Mouse (Mus musculus) neural tube, embryonic 12.5 days (tissue): ENCODE data around the gene Marc2. TPM values are rescaled to one million over a fixed set of nuclear protein-coding genes. Genes with fewer than 3 reads are reported as not detected.

ENCODE experiments used
- ATAC-seq: fragments of 200-750 bp; cut with Nextera tagmentation; 2 replicates; pipeline ENCODE4 v1.8.0; 2017; ENCODE audit warnings: low read depth, mild to moderate bottlenecking, moderate TSS enrichment, moderate library complexity; ENCODE audit not compliant: low FRiP score
- H3K27ac ChIP-seq: fragments of 300-500 bp; sonication (generic); 2 replicates; pipeline ENCODE4 v1.5.1; 2016
- H3K27me3 ChIP-seq: fragments of 300-500 bp; sonication (generic); replicated peaks from 2 replicates; pipeline ENCODE4 v1.6.1; 2016; ENCODE audit warnings: mild to moderate bottlenecking
- H3K36me3 ChIP-seq: fragments of 300-500 bp; sonication (generic); 2 replicates; pipeline ENCODE4 v1.6.1; 2016; ENCODE audit warnings: mild to moderate bottlenecking
- H3K4me1 ChIP-seq: fragments of 300-500 bp; sonication (generic); 2 replicates; pipeline ENCODE4 v1.6.1; 2016
- H3K4me2 ChIP-seq: fragments of 300-500 bp; sonication (generic); replicated peaks from 2 replicates; pipeline ENCODE4 v1.6.1; 2016; ENCODE audit warnings: mild to moderate bottlenecking
- H3K4me3 ChIP-seq: fragments of 300-500 bp; sonication (generic); 2 replicates; pipeline ENCODE4 v1.5.1; 2016
- H3K9ac ChIP-seq: fragments of 300-500 bp; sonication (generic); 2 replicates; pipeline ENCODE4 v1.6.1; 2016; ENCODE audit warnings: mild to moderate bottlenecking
- H3K9me3 ChIP-seq: fragments of 300-500 bp; sonication (generic); 2 replicates; pipeline ENCODE4 v1.6.1; 2016; ENCODE audit warnings: mild to moderate bottlenecking
- whole genome bisulfite sequencing: fragments of 180-500 bp; shearing (Covaris S2); methylation state at CpG from one replicate; pipeline ENCODE4 v1.1.7; 2016; 5-methylcytosine and 5-hydroxymethylcytosine counted together
- polyA plus RNA-seq: library from polyadenylated mRNA; unstranded; fragments of >200 nt; fragmentation: Nextera tagmentation; extraction: Ambion mirVana; gene quantifications from 2 replicates; pipeline ENCODE4 v1.2.1, GENCODE M21; 2016

Marc2 gene
- 99.0 and 107 TPM in 2 replicates for polyA plus RNA-seq

DNA sequence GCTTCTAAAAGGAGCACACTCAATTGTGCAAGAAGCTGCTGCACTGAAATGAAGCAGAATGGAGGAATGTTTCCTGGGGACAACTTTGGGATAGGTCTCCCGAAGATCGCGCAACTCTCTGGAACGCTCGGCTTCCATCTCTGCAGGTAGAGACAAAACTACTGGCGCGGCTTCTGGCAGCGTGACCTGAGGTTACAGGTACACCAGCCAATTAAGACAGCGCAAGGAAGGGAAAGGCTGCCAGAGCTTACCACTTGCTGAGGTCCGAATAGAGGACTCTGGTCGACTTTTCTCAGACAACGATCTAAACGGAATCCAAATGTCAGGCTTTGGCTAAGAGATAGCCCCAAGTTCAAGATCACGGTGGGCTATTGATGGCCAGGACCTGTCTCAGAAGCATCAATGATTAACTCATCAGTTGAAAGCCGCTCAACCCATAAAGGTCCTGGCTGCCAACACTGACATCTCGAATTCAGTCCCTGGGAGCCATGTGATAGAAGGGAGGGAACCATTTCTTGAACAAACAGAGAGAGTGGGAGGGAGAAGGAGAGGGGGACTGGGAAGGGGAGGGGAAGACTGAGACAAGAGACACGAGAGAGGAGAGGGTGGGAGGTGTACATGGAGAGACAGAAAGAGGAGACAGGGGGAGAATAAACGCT lies at the start of gene Marc2:
Gene Marc2 (minus strand): TSS at position 360 of the 659 bp plus-strand sequence.
- no peak within 1 kb of the TSS for H3K27ac ChIP-seq
- WGBS: 5% methylated on average over 18 of the region's 18 CpGs

GRCm38 (mm10) chr1:184891998-184892397 lies 45.7 kb upstream of the Marc2 start:
- no peaks in the 10 kb centered on the region for H3K36me3 ChIP-seq
- no peaks in the 10 kb centered on the region for H3K4me1 ChIP-seq
- H3K27ac ChIP-seq: no peak overlapping the region
- WGBS: 85% methylated on average over 3 of the region's 3 CpGs
- no peak for ATAC-seq
- no peak overlapping the region for H3K4me2 ChIP-seq
- no peak overlapping the region for H3K4me3 ChIP-seq
- no peaks in the 10 kb centered on the region for H3K27me3 ChIP-seq
- H3K9ac ChIP-seq: no peak overlapping the region
- H3K9me3 ChIP-seq: no peaks in the 10 kb centered on the region

More for the DNA sequence above, at the start of gene Marc2:
- peak within 1 kb of the TSS; percentile 74 for H3K4me3 ChIP-seq
- peak within 1 kb of the TSS; percentile 89 for H3K4me2 ChIP-seq
- ATAC-seq: peak; percentile 5; the same call in 1 of the 2 replicates
- no peaks in the 10 kb centered on the region for H3K9me3 ChIP-seq
- H3K4me1 ChIP-seq: peaks cover 18% of the 10 kb centered on the region
- peak within 1 kb of the TSS; percentile 76 for H3K9ac ChIP-seq
- H3K27me3 ChIP-seq: peaks cover 16% of the 10 kb centered on the region; the same call in 1 of the 2 replicates
- no peaks in the 10 kb centered on the region for H3K36me3 ChIP-seq

- Histone ChIP-seq H3K9me3 (no peaks in the 10 kb centered on the region), H3K4me2 (no peak overlapping the region), H3K27ac (no peak overlapping the region), H3K27me3 (0 out of 2 replicates have a peak, but pooled peaks cover 4% of the 10 kb centered on the region), H3K4me3 (no peak overlapping the region), H3K4me1 (no peaks in the 10 kb centered on the region), H3K9ac (no peak overlapping the region), H3K36me3 (no peaks in the 10 kb centered on the region)
- 89% methylated on average over 6 of the region's 6 CpGs for WGBS
- ATAC-seq: no peak
These were observed 43.2 kb upstream of the Marc2 start for GRCm38 (mm10) chr1:184889454-184889853.

DNA sequence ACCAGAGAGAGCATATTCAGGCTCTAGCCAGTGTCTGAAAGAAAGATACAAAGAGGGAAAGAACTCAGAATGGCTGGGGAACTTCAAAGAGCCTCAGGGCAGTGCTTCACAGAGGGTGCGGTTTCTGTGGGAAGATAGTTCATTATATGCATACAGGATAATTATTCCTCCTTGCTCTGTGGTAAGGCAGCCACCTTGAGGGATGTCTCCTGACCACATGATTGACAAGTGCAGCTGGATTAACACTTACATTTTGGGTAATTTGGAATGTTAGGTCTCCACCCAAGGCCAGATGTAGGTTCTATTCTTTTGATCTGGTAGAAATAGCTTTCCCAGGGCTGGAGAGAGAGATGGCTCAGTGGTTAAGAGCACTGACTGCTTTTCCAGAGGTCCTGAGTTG lies 39.9 kb upstream of the Marc2 start:
- no peaks in the 10 kb centered on the region for H3K9me3 ChIP-seq
- peaks cover 8% of the 10 kb centered on the region; the same call in 1 of the 2 replicates for H3K4me1 ChIP-seq
- WGBS: 42% methylated on average over 1 of the region's 1 CpGs
- H3K4me3 ChIP-seq: no peak overlapping the region
- ATAC-seq: no peak
- no peaks in the 10 kb centered on the region for H3K36me3 ChIP-seq
- H3K27ac ChIP-seq: no peak overlapping the region
- no peak overlapping the region for H3K9ac ChIP-seq
- H3K27me3 ChIP-seq: peaks cover 33% of the 10 kb centered on the region
- no peak overlapping the region for H3K4me2 ChIP-seq

GRCm38 (mm10) chr1:184882281-184883268 lies 36.3 kb upstream of the Marc2 start, which contains the start of gene C130074G19Rik:
C130074G19Rik (minus strand) TSS chr1:184883218.
- Histone ChIP-seq H3K4me2 (peak within 1 kb of the TSS; percentile 80), H3K4me1 (peaks cover 8% of the 10 kb centered on the region; the same call in 1 of the 2 replicates), H3K27me3 (peaks cover 39% of the 10 kb centered on the region), H3K36me3 (no peaks in the 10 kb centered on the region), H3K4me3 (peak within 1 kb of the TSS; percentile 41), H3K9me3 (no peaks in the 10 kb centered on the region), H3K27ac (no peak within 1 kb of the TSS), H3K9ac (peak within 1 kb of the TSS; percentile 48; the same call in 1 of the 2 replicates)
- ATAC-seq: peak; percentile 33
- 2% methylated on average over 77 of the region's 77 CpGs for WGBS

DNA sequence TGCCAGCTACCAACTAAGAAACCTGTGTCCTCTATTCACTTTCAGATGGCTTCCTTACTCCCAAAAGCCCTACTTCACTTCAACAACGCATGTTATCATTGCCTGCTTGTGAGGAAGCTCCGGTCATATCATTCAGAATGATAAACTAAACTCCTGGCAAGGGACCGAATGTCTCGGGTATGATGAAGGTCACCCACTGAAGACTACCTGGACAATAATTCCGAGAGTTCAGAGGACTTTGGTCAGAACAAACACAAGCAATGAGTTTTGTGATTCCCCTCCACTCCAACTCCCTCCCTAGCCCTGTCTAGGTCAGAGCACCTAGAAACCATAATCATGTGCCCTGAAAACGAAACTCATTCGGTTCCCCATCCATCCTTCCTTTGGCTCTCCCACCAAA lies 35.6 kb upstream of the Marc2 start:
- 67% methylated on average over 7 of the region's 7 CpGs for WGBS
- H3K4me3 ChIP-seq: no peak overlapping the region
- ATAC-seq: no peak

DNA sequence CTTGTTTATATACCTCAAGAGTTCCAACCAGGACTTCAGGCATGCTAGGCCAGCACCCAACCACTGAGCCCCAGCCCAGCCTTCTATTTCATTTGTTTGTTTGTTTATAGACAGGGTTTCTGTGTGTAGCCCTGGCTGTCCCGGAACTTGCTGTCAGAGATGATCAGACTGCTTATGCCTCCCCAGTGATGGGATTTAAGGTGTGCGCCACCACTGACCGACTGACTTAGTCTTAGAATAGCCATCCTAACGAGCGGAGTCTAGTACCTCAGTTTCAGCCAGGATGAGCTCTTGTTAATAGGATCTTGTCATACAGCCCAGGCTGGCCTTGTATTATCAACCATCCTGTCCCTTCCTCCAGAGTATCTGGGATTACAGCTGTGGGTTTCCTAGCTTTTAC lies 35.0 kb upstream of the Marc2 start:
- Histone ChIP-seq H3K4me2 (no peak overlapping the region), H3K9me3 (no peaks in the 10 kb centered on the region), H3K36me3 (no peaks in the 10 kb centered on the region), H3K27ac (no peak overlapping the region), H3K4me1 (peaks cover 8% of the 10 kb centered on the region; the same call in 1 of the 2 replicates), H3K9ac (no peak overlapping the region), H3K4me3 (no peak overlapping the region), H3K27me3 (peaks cover 39% of the 10 kb centered on the region)
- WGBS: 91% methylated on average over 5 of the region's 5 CpGs
- no peak for ATAC-seq

More for the DNA sequence above, 35.6 kb upstream of the Marc2 start:
- Histone ChIP-seq H3K27me3 (peaks cover 39% of the 10 kb centered on the region), H3K36me3 (no peaks in the 10 kb centered on the region), H3K4me2 (peak overlapping the region; percentile 80; the same call in 1 of the 2 replicates), H3K9me3 (no peaks in the 10 kb centered on the region), H3K4me1 (peaks cover 8% of the 10 kb centered on the region; the same call in 1 of the 2 replicates), H3K9ac (0 out of 2 replicates have a peak overlapping the region, but pooled peaks have one; percentile 48), H3K27ac (no peak overlapping the region)

DNA sequence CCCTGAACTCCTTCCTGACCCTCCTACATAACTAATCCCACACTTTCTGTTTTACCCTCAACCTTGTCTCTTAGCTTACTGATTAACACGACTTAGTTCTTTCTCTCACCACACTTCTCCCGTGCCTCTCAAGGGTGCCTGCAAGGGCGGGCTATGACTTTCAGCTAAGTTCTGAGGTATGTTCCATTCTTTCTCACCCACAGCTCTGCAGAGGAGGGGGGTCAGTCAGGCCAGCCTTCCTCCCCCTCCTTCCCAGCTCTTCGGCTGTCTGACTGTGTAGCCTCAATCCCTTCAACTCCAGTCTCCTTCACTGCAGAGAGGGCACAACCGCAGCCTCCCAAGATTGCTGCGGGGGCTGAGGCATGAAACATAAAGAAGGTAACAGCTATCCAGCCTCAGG lies 32.6 kb upstream of the Marc2 start:
- no peak overlapping the region for H3K27ac ChIP-seq
- H3K4me3 ChIP-seq: no peak overlapping the region
- H3K36me3 ChIP-seq: no peaks in the 10 kb centered on the region
- peaks cover 8% of the 10 kb centered on the region; the same call in 1 of the 2 replicates for H3K4me1 ChIP-seq
- H3K27me3 ChIP-seq: peaks cover 32% of the 10 kb centered on the region
- no peak overlapping the region for H3K4me2 ChIP-seq
- WGBS: 76% methylated on average over 6 of the region's 6 CpGs
- no peaks in the 10 kb centered on the region for H3K9me3 ChIP-seq
- ATAC-seq: no peak
- H3K9ac ChIP-seq: no peak overlapping the region

GRCm38 (mm10) chr1:184877306-184877705 lies 31.1 kb upstream of the Marc2 start:
- ATAC-seq: no peak

DNA sequence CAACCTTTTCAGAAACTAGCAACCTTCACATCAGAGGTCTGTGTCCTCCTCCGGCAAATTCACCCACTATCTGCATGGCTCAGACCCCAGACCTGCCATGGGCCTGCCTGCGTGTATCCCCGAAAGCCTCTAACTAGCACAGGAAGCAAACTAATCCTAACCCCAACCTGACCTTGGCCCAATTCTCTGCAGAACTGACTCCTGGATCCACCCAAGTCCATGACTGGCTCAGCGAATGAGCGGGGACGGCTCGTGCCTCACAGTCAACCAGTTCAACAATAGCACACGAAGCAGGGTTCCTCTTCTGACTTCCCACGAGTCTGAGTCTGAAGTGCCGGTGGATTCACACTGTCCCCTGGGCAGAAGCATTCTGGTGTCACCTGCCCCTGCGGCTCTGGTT lies 27.7 kb upstream of the Marc2 start:
- H3K27ac ChIP-seq: no peak overlapping the region
- no peak overlapping the region for H3K4me2 ChIP-seq
- no peak overlapping the region for H3K4me3 ChIP-seq
- H3K9ac ChIP-seq: no peak overlapping the region
- no peaks in the 10 kb centered on the region for H3K4me1 ChIP-seq
- ATAC-seq: no peak
- 80% methylated on average over 11 of the region's 11 CpGs for WGBS
- no peaks in the 10 kb centered on the region for H3K36me3 ChIP-seq
- no peaks in the 10 kb centered on the region for H3K9me3 ChIP-seq
- no peaks in the 10 kb centered on the region for H3K27me3 ChIP-seq

More at GRCm38 (mm10) chr1:184877306-184877705, 31.1 kb upstream of the Marc2 start:
- Histone ChIP-seq H3K9ac (no peak overlapping the region), H3K36me3 (no peaks in the 10 kb centered on the region), H3K4me3 (no peak overlapping the region), H3K27me3 (peaks cover 17% of the 10 kb centered on the region), H3K4me2 (no peak overlapping the region), H3K27ac (no peak overlapping the region), H3K4me1 (peaks cover 1% of the 10 kb centered on the region; the same call in 1 of the 2 replicates), H3K9me3 (no peaks in the 10 kb centered on the region)
- WGBS: 78% methylated on average over 2 of the region's 2 CpGs

DNA sequence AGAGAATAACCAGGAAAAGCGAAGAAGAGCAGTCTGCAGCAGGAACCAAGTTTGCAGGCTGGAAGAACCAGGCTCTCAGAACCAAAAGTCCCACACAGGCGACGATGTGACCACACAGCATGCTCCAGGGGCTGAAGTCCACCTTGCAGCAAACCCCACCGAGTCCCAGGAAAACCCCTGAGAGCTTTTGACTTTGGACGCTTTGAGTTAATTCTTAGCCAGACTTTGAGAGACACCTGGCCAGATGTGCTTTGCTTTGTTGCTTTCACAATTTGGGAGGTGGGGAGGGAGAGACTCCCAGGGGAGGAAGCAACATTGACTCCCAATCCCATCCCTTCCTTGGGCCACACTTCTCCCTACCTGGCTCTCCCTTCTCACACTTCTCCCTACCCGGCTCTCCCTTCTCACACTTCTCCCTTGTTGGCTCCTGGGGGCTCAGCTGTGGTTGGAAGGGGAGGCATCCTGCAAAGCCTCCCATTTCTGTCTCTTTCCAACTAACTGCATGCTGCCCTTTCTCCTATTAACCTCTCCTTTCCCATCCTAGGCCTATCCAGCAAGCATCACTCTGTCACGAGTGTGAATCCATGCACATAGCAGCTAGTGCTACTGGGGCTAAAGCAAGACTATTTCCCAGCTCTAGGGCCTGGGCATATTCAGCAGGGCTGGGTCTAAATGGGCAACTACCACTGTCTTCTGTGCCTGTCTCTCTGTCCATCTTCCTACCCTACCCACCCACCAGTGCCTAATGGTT lies 26.0 kb upstream of the Marc2 start:
- 82% methylated on average over 7 of the region's 7 CpGs for WGBS
- ATAC-seq: no peak
- Histone ChIP-seq H3K9me3 (no peaks in the 10 kb centered on the region), H3K27ac (no peak overlapping the region), H3K27me3 (no peaks in the 10 kb centered on the region), H3K9ac (no peak overlapping the region), H3K4me3 (no peak overlapping the region), H3K36me3 (no peaks in the 10 kb centered on the region), H3K4me2 (no peak overlapping the region), H3K4me1 (no peaks in the 10 kb centered on the region)
